Mouse (Mus musculus) lung, adult 2 months (tissue): ENCODE data around the gene Inha.

Experiments
- CTCF ChIP-seq: fragments of 200-500 bp; IDR thresholded peaks from 2 replicates; pipeline ENCODE4 v1.5.1; 2011; ENCODE audit warnings: mild to moderate bottlenecking, low read length, control low read depth; ENCODE audit not compliant: insufficient read depth
- POLR2A ChIP-seq: fragments of 200-500 bp; IDR thresholded peaks from 2 replicates; pipeline ENCODE4 v1.6.1; 2011; ENCODE audit warnings: low read depth, mild to moderate bottlenecking, control low read depth, low read length, borderline replicate concordance; ENCODE audit errors: extremely low read depth

DNA sequence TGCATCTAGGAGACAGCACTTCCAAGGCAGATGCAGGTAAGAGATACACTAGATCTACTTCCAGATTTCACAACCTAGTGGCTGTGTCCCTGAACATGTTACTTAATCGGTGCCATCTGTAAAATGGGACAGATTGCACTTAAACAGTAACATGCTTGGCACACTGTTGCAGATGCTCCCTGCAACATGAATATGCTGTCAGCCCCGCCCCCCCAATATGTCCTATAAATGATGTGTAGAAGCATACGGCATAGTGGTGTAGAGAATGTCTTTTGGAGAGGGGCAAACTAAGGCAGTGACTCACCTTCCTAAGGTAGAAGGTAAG, 28.9 kb upstream of the Inha start:
- TF ChIP-seq CTCF = no peak
- no peak for TF ChIP-seq POLR2A
